Mouse (Mus musculus) embryonic facial prominence, embryonic 14.5 days (tissue): Measurements from ENCODE around the gene Mettl27. TPM values are rescaled to one million over a fixed set of nuclear protein-coding genes. Genes with fewer than 3 reads are reported as not detected.
A peak's percentile ranks its signal among the peaks of the same experiment; 100 is the strongest.

Source experiments
- ATAC-seq: fragments of 200-750 bp; cut with Nextera tagmentation; 2 replicates; pipeline ENCODE4 v1.8.0; 2017; ENCODE audit warnings: low read depth, moderate number of reproducible peaks, moderate TSS enrichment
- DNase-seq: peaks from one replicate; pipeline ENCODE4 v3.0.0-alpha.2; 2015; ENCODE audit warnings: low spot score
- H3K27ac ChIP-seq: fragments of 300-500 bp; sonication (generic); replicated peaks from 2 replicates; pipeline ENCODE4 v1.5.1; 2014; ENCODE audit warnings: low read depth, mild to moderate bottlenecking, low read length, moderate library complexity
- H3K27me3 ChIP-seq: fragments of 300-500 bp; sonication (generic); replicated peaks from 2 replicates; pipeline ENCODE4 v1.6.1; 2014; ENCODE audit warnings: low read length; ENCODE audit not compliant: control insufficient read depth, insufficient read depth
- H3K36me3 ChIP-seq: fragments of 300-500 bp; sonication (generic); 2 replicates; pipeline ENCODE4 v1.6.1; 2014; ENCODE audit warnings: low read length, mixed read lengths; ENCODE audit not compliant: control insufficient read depth, insufficient read depth
- H3K4me1 ChIP-seq: fragments of 300-500 bp; sonication (generic); 2 replicates; pipeline ENCODE4 v1.6.1; 2014; ENCODE audit warnings: antibody characterized with exemption, low read length; ENCODE audit not compliant: control insufficient read depth, insufficient read depth
- H3K4me2 ChIP-seq: fragments of 300-500 bp; sonication (generic); 2 replicates; pipeline ENCODE4 v1.6.1; 2014; ENCODE audit warnings: low read depth, mild to moderate bottlenecking, low read length, moderate library complexity, mixed read lengths
- H3K4me3 ChIP-seq: fragments of 300-500 bp; sonication (generic); 2 replicates; pipeline ENCODE4 v1.5.1; 2014; ENCODE audit warnings: low read depth, mild to moderate bottlenecking, low read length
- H3K9ac ChIP-seq: fragments of 300-500 bp; sonication (generic); 2 replicates; pipeline ENCODE4 v1.6.1; 2014; ENCODE audit warnings: low read depth, mild to moderate bottlenecking, low read length, moderate library complexity, mixed read lengths
- H3K9me3 ChIP-seq: fragments of 300-500 bp; sonication (generic); 2 replicates; pipeline ENCODE4 v1.6.1; 2016; ENCODE audit warnings: low read length; ENCODE audit not compliant: control insufficient read depth
- WGBS: fragments of 180-500 bp; shearing (Covaris S2); extraction: QIAGEN DNeasy Blood & Tissue Kit; methylation state at CpG from one replicate; pipeline ENCODE4 v1.1.7; 2014; 5-methylcytosine and 5-hydroxymethylcytosine counted together
- polyA plus RNA-seq: library from polyadenylated mRNA; unstranded; fragments of >200 nt; fragmentation: Nextera tagmentation; extraction: Ambion mirVana; gene quantifications from 2 replicates; pipeline ENCODE4 v1.2.1, GENCODE M21; 2014

The Mettl27 gene
- polyA plus RNA-seq, 1 experiment from 2014 or later, result 10.6 TPM

GRCm38 (mm10) chr5:134989741-134990140 lies 57.6 kb downstream of the Mettl27 start:
- Histone ChIP-seq H3K4me3 (no peak overlapping the region), H3K9ac (no peak overlapping the region), H3K36me3 (no peaks in the 10 kb centered on the region), H3K27me3 (peaks cover 41% of the 10 kb centered on the region), H3K4me1 (0 out of 2 replicates have a peak, but pooled peaks cover 2% of the 10 kb centered on the region), H3K27ac (no peak overlapping the region), H3K9me3 (no peaks in the 10 kb centered on the region), H3K4me2 (no peak overlapping the region)
- no peak for ATAC-seq
- peak; percentile 40 for DNase-seq
- WGBS, result 30% methylated on average over 6 of the region's 6 CpGs

Other genes with a start within 250 kb of the Mettl27 start
- gene Limk1, start 243.8 kb upstream of the Mettl27 start, polyA plus RNA-seq, result 6.2 and 8.5 TPM in 2 replicates
- gene Eln, start 185.0 kb upstream of the Mettl27 start, polyA plus RNA-seq, result 152 and 188 TPM in 2 replicates
- not detected in 2 replicates for gene Tmem270, start 25.6 kb upstream of the Mettl27 start, polyA plus RNA-seq
- 0.15 and 0.20 TPM in 2 replicates for gene Cldn13, start 16.8 kb upstream of the Mettl27 start, polyA plus RNA-seq
- 27.0 and 30.6 TPM in 2 replicates for gene Cldn4, start 14.6 kb downstream of the Mettl27 start, polyA plus RNA-seq
- gene Cldn3, start 53.8 kb downstream of the Mettl27 start, polyA plus RNA-seq, result 23.2 and 27.8 TPM in 2 replicates
- gene Abhd11, start 76.8 kb downstream of the Mettl27 start, polyA plus RNA-seq, result 61.3 and 70.3 TPM in 2 replicates
- 19.6 and 20.8 TPM in 2 replicates for gene Stx1a, start 91.1 kb downstream of the Mettl27 start, polyA plus RNA-seq
- 31.1 and 33.9 TPM in 2 replicates for gene Dnajc30, start 131.8 kb downstream of the Mettl27 start, polyA plus RNA-seq
- 74.0 and 87.2 TPM in 2 replicates for gene Bud23, start 132.6 kb downstream of the Mettl27 start, polyA plus RNA-seq
- gene Vps37d, start 145.9 kb downstream of the Mettl27 start, polyA plus RNA-seq, result 7.7 and 8.5 TPM in 2 replicates
- gene Mlxipl, start 157.5 kb downstream of the Mettl27 start, polyA plus RNA-seq, result 1.2 and 1.6 TPM in 2 replicates
- gene Tbl2, start 217.3 kb downstream of the Mettl27 start, polyA plus RNA-seq, result 24.1 and 30.1 TPM in 2 replicates
- 44.3 and 44.4 TPM in 2 replicates for gene Bcl7b, start 235.9 kb downstream of the Mettl27 start, polyA plus RNA-seq